Mouse (Mus musculus): ENCODE data around the gene Ggct.

- no peak for TF ChIP-seq CTCF (IDR thresholded peaks at IDR 0.05; ENCODE audit: low read depth, low read length)
- no peak for TF ChIP-seq POLR2A (IDR thresholded peaks at IDR 0.05; ENCODE audit: extremely low read depth, insufficient read depth, low read length)
Measured at GRCm38 (mm10) chr6:54984096-54984495, 8.7 kb downstream of the Ggct start.
